8 mouse cellular contexts compared by ENCODE assay signal in genomic region chr11:32347264-32347606, GRCm38 (mm10). TPM values are rescaled to one million over a fixed set of nuclear protein-coding genes. Genes with fewer than 3 reads are reported as not detected.
DNase-seq lines count a peak whose midpoint lies in the region; ATAC-seq and TF ChIP-seq lines count a peak whose summit lies in the region.

No protein-coding gene starts in this region.

- H3K9ac ChIP-seq in embryonic facial prominence, embryonic 12.5 days: peak overlapping the region; percentile 97
- H3K9ac ChIP-seq in hindbrain, postnatal 0 days (replicated peaks; ENCODE audit: low read length): peak overlapping the region; percentile 76
- peak overlapping the region; percentile 74 for H3K9ac ChIP-seq in midbrain, postnatal 0 days (replicated peaks; ENCODE audit: low read length, poor library complexity, severe bottlenecking)

- WGBS in embryonic facial prominence, embryonic 12.5 days: 3% methylated on average over 10 of the region's 10 CpGs
- WGBS in hindbrain, postnatal 0 days: under 1% methylated on average over 10 of the region's 10 CpGs
- WGBS in midbrain, postnatal 0 days: 5% methylated on average over 10 of the region's 10 CpGs
- 10% methylated on average over 10 of the region's 10 CpGs for WGBS in thymus, adult 2 months

- H3K4me1 ChIP-seq in embryonic facial prominence, embryonic 12.5 days: peaks cover 24% of the 10 kb centered on the region
- peaks cover 14% of the 10 kb centered on the region for H3K4me1 ChIP-seq in hindbrain, postnatal 0 days (ENCODE audit: insufficient read depth, low read length)
- peaks cover 14% of the 10 kb centered on the region for H3K4me1 ChIP-seq in midbrain, postnatal 0 days (ENCODE audit: insufficient read depth, low read length)
- H3K4me1 ChIP-seq in thymus, adult 2 months (replicated peaks; ENCODE audit: control insufficient read depth, insufficient read depth, low read length): 0 out of 2 replicates have a peak, but pooled peaks cover 4% of the 10 kb centered on the region

- H3K4me3 ChIP-seq in embryonic facial prominence, embryonic 12.5 days: peak overlapping the region; percentile 90
- peak overlapping the region; percentile 60 for H3K4me3 ChIP-seq in hindbrain, postnatal 0 days (ENCODE audit: low read length)
- H3K4me3 ChIP-seq in midbrain, postnatal 0 days (ENCODE audit: low read depth, low read length): peak overlapping the region; percentile 71
- H3K4me3 ChIP-seq in thymus, adult 2 months (ENCODE audit: control insufficient read depth, insufficient read depth, low read length): no peak overlapping the region

- H3K27me3 ChIP-seq in embryonic facial prominence, embryonic 12.5 days: no peaks in the 10 kb centered on the region
- H3K27me3 ChIP-seq in hindbrain, postnatal 0 days (ENCODE audit: insufficient read depth, low read length): no peaks in the 10 kb centered on the region
- no peaks in the 10 kb centered on the region for H3K27me3 ChIP-seq in midbrain, postnatal 0 days (ENCODE audit: insufficient read depth, low read length)
- H3K27me3 ChIP-seq in thymus, adult 2 months (ENCODE audit: control insufficient read depth, insufficient read depth, low read length): peaks cover 4% of the 10 kb centered on the region; the same call in 1 of the 2 replicates

- peak; percentile 37 for DNase-seq in kidney, postnatal 10 days
- DNase-seq in kidney, postnatal 36 days: no peak
- DNase-seq in hindbrain, postnatal 0 days (ENCODE audit: low spot score): no peak
- DNase-seq in midbrain, postnatal 0 days (ENCODE audit: low spot score): no peak
- DNase-seq in thymus, adult 2 months: no peak
- no peak for DNase-seq in gastrocnemius, adult 8-10 months (ENCODE audit: low spot score in 2 of 2)
- DNase-seq in urinary bladder, postnatal 10 days (ENCODE audit: low spot score): no peak

- peaks cover 16% of the 10 kb centered on the region for H3K36me3 ChIP-seq in embryonic facial prominence, embryonic 12.5 days
- no peaks in the 10 kb centered on the region for H3K36me3 ChIP-seq in hindbrain, postnatal 0 days (ENCODE audit: insufficient read depth, low read length)
- 0 out of 2 replicates have a peak, but pooled peaks cover 3% of the 10 kb centered on the region for H3K36me3 ChIP-seq in midbrain, postnatal 0 days (ENCODE audit: insufficient read depth, low read length)
- H3K36me3 ChIP-seq in thymus, adult 2 months (ENCODE audit: control insufficient read depth, insufficient read depth, low read length): no peaks in the 10 kb centered on the region

- no peak for TF ChIP-seq CTCF in hindbrain, postnatal 0 days (IDR thresholded peaks at IDR 0.05; ENCODE audit: low read depth)
- no peak for TF ChIP-seq CTCF in midbrain, postnatal 0 days (IDR thresholded peaks at IDR 0.05)
- TF ChIP-seq CTCF in thymus, adult 2 months (IDR thresholded peaks at IDR 0.05; ENCODE audit: borderline replicate concordance, control insufficient read depth, extremely low read depth, insufficient read depth, low read length, poor library complexity): no peak

- no peaks in the 10 kb centered on the region; the same call in 1 of the 2 replicates for H3K9me3 ChIP-seq in embryonic facial prominence, embryonic 12.5 days
- H3K9me3 ChIP-seq in hindbrain, postnatal 0 days (ENCODE audit: low read length): no peaks in the 10 kb centered on the region
- H3K9me3 ChIP-seq in midbrain, postnatal 0 days (ENCODE audit: low read length): no peaks in the 10 kb centered on the region

- H3K27ac ChIP-seq in embryonic facial prominence, embryonic 12.5 days: peak overlapping the region; percentile 87
- H3K27ac ChIP-seq in hindbrain, postnatal 0 days: peak overlapping the region; percentile 84
- peak overlapping the region; percentile 77 for H3K27ac ChIP-seq in midbrain, postnatal 0 days (ENCODE audit: low read depth, low read length)
- H3K27ac ChIP-seq in thymus, adult 2 months (ENCODE audit: control insufficient read depth, insufficient read depth, low read length): no peak overlapping the region

- peak; percentile 12; the same call in 1 of the 2 replicates for ATAC-seq in embryonic facial prominence, embryonic 12.5 days (ENCODE audit: insufficient number of reproducible peaks, insufficient read depth, low FRiP score, low TSS enrichment)
- peak; percentile 19 for ATAC-seq in hindbrain, postnatal 0 days
- ATAC-seq in midbrain, postnatal 0 days (ENCODE audit: low FRiP score): peak; percentile 33; the same call in 1 of the 2 replicates

- no peak for TF ChIP-seq POLR2A in thymus, adult 2 months (IDR thresholded peaks at IDR 0.05; ENCODE audit: control insufficient read depth, extremely low read depth, insufficient read depth, low read length, poor library complexity)

- peak overlapping the region; percentile 70 for H3K4me2 ChIP-seq in embryonic facial prominence, embryonic 12.5 days (replicated peaks)
- peak overlapping the region; percentile 93 for H3K4me2 ChIP-seq in hindbrain, postnatal 0 days (ENCODE audit: low read depth, low read length)
- peak overlapping the region; percentile 82 for H3K4me2 ChIP-seq in midbrain, postnatal 0 days (ENCODE audit: low read depth, low read length, poor library complexity, severe bottlenecking)

RNA-seq across cellular contexts. Expression of gene Sh3pxd2b, which starts 0.4 kb away (rescaled TPM):
- polyA plus RNA-seq in embryonic facial prominence, embryonic 12.5 days (2016; fragmentation: Nextera tagmentation; extraction: Ambion mirVana): 28.8 and 30.6 TPM in 2 replicates
- total RNA-seq in hindbrain, postnatal 0 days (2014; rRNA removed): 32.2 and 37.4 TPM in 2 replicates
- polyA plus RNA-seq in hindbrain, postnatal 0 days (2015; fragmentation: Nextera tagmentation; extraction: Ambion mirVana): 6.7 and 7.4 TPM in 2 replicates
- total RNA-seq in midbrain, postnatal 0 days (2014; rRNA removed): 46.4 and 47.5 TPM in 2 replicates
- 8.6 and 8.7 TPM in 2 replicates for polyA plus RNA-seq in midbrain, postnatal 0 days (2015; fragmentation: Nextera tagmentation; extraction: Ambion mirVana)
- polyA plus RNA-seq in thymus, adult 2 months (2012; rRNA removed): 6.8 and 7.5 TPM in 2 replicates
- 1 to 10 TPM; 1.7 to 2.8 (median 2.3) TPM for total RNA-seq in gastrocnemius, adult 8-10 months (2022)

RNA-seq across cellular contexts. Expression of gene Hbq1a, which starts 47.4 kb away (rescaled TPM):
- polyA plus RNA-seq in embryonic facial prominence, embryonic 12.5 days (2016; fragmentation: Nextera tagmentation; extraction: Ambion mirVana): 0.53 TPM in 1 of 2 replicates, not detected in the other
- total RNA-seq in hindbrain, postnatal 0 days (2014; rRNA removed): 5.6 TPM in 1 of 2 replicates, not detected in the other
- polyA plus RNA-seq in hindbrain, postnatal 0 days (2015; fragmentation: Nextera tagmentation; extraction: Ambion mirVana): 2.0 and 2.2 TPM in 2 replicates
- 3.2 and 3.6 TPM in 2 replicates for total RNA-seq in midbrain, postnatal 0 days (2014; rRNA removed)
- polyA plus RNA-seq in midbrain, postnatal 0 days (2015; fragmentation: Nextera tagmentation; extraction: Ambion mirVana): 2.7 and 2.8 TPM in 2 replicates
- polyA plus RNA-seq in thymus, adult 2 months (2012; rRNA removed): 0.27 TPM in 1 of 2 replicates, not detected in the other
- total RNA-seq in gastrocnemius, adult 8-10 months (2022): not detected

RNA-seq across cellular contexts. Expression of gene Hba-a2, which starts 50.9 kb away (rescaled TPM):
- polyA plus RNA-seq in embryonic facial prominence, embryonic 12.5 days (2016; fragmentation: Nextera tagmentation; extraction: Ambion mirVana): 6,828 and 7,450 TPM in 2 replicates
- 1,752 and 2,010 TPM in 2 replicates for total RNA-seq in hindbrain, postnatal 0 days (2014; rRNA removed)
- 1,345 and 1,601 TPM in 2 replicates for polyA plus RNA-seq in hindbrain, postnatal 0 days (2015; fragmentation: Nextera tagmentation; extraction: Ambion mirVana)
- total RNA-seq in midbrain, postnatal 0 days (2014; rRNA removed): 1,333 and 2,070 TPM in 2 replicates
- polyA plus RNA-seq in midbrain, postnatal 0 days (2015; fragmentation: Nextera tagmentation; extraction: Ambion mirVana): 1,100 and 1,214 TPM in 2 replicates
- polyA plus RNA-seq in thymus, adult 2 months (2012; rRNA removed): 2,237 and 2,638 TPM in 2 replicates
- 100 to 1,000 TPM in 3 of 4 experiments, 10 to 100 TPM in 1; 93.3 to 179 (median 137) TPM for total RNA-seq in gastrocnemius, adult 8-10 months (2022)
